Mouse (Mus musculus): ENCODE measurements around the gene Trim45. TPM values are rescaled to one million over a fixed set of nuclear protein-coding genes. Genes with fewer than 3 reads are reported as not detected.

Trim45 gene
- total and polyA plus RNA-seq, 3 experiments, result 2.1 to 4.4 (median 2.7) TPM

- no peak for DNase-seq (ENCODE audit: extremely low read depth)
- peaks cover 10 to 28% of the 10 kb centered on the region in 2 experiments for H3K4me1 ChIP-seq (ENCODE audit: control insufficient read depth in 1 of 2, insufficient read depth in 2 of 2)
- H3K4me2 ChIP-seq (ENCODE audit: insufficient read depth, low read depth, poor library complexity, severe bottlenecking), result no peak overlapping the region
- in situ Hi-C loops (cut with MboI; ENCODE audit: low pct_ligation_motif_present, low pct_unique_long_range_greater_than_20kb, low sequenced_read_pairs) (loop anchor here (10.0 to 25.0 kb wide), 2 partner anchors 146 to 214 kb away; no protein-coding TSS in a partner anchor), dilution Hi-C loops (cut with MboI; ENCODE audit: extremely low pct_ligation_motif_present, extremely low pct_unique_long_range_greater_than_20kb, low sequenced_read_pairs) (no loop called here)
- H3K27me3 ChIP-seq (replicated peaks), result no peaks in the 10 kb centered on the region
- no peak overlapping the region for H3K27ac ChIP-seq (ENCODE audit: insufficient read depth, low read depth)
- no peaks in the 10 kb centered on the region for H3K36me3 ChIP-seq (replicated peaks in 1 of 2; ENCODE audit: control insufficient read depth in 1 of 2, insufficient read depth in 1 of 2, low read length in 1 of 2)
- no peak for TF ChIP-seq NRF1 (IDR thresholded peaks at IDR 0.05; ENCODE audit: low read depth, low read length)
- H3K9me3 ChIP-seq (replicated peaks; ENCODE audit: low read length), result no peaks in the 10 kb centered on the region
- H3K79me2 ChIP-seq (replicated peaks; ENCODE audit: control insufficient read depth, extremely low read depth, insufficient read depth, poor library complexity, severe bottlenecking), result no peaks in the 10 kb centered on the region
- no peak overlapping the region for H3K9ac ChIP-seq (ENCODE audit: insufficient read depth, low read depth)
- no peak overlapping the region for H3K4me3 ChIP-seq (replicated peaks in 1 of 3; ENCODE audit: low read depth in 2 of 3, low read length in 2 of 3, poor library complexity in 1 of 3)
Measured at GRCm38 (mm10) chr3:100908594-100908993, 13.4 kb upstream of the Trim45 start.

- Histone ChIP-seq H3K4me2 (ENCODE audit: insufficient read depth, low read depth, poor library complexity, severe bottlenecking) (no peak overlapping the region), H3K9me3 (replicated peaks; ENCODE audit: low read length) (no peaks in the 10 kb centered on the region), H3K27me3 (replicated peaks) (no peaks in the 10 kb centered on the region), H3K36me3 (replicated peaks in 1 of 2; ENCODE audit: control insufficient read depth in 1 of 2, insufficient read depth in 1 of 2, low read length in 1 of 2) (no peaks in the 10 kb centered on the region), H3K79me2 (replicated peaks; ENCODE audit: control insufficient read depth, extremely low read depth, insufficient read depth, poor library complexity, severe bottlenecking) (no peaks in the 10 kb centered on the region), H3K9ac (ENCODE audit: insufficient read depth, low read depth) (no peak overlapping the region), H3K27ac (ENCODE audit: insufficient read depth, low read depth) (no peak overlapping the region), H3K4me1 (ENCODE audit: control insufficient read depth in 1 of 2, insufficient read depth in 2 of 2) (peaks cover 10 to 21% of the 10 kb centered on the region in 2 experiments), H3K4me3 (replicated peaks in 1 of 3; ENCODE audit: low read depth in 2 of 3, low read length in 2 of 3, poor library complexity in 1 of 3) (no peak overlapping the region)
- in situ Hi-C loops (cut with MboI; ENCODE audit: low pct_ligation_motif_present, low pct_unique_long_range_greater_than_20kb, low sequenced_read_pairs) (loop anchor here (25.0 kb wide), 1 partner anchor 148 kb away; no protein-coding TSS in a partner anchor), dilution Hi-C loops (cut with MboI; ENCODE audit: extremely low pct_ligation_motif_present, extremely low pct_unique_long_range_greater_than_20kb, low sequenced_read_pairs) (no loop called here)
- TF ChIP-seq MAFK (IDR thresholded peaks at IDR 0.05; ENCODE audit: insufficient replicate concordance, low read length) (no peak), RAD21 (IDR thresholded peaks at IDR 0.05; ENCODE audit: low read depth, low read length) (no peak), KAT2A (IDR thresholded peaks at IDR 0.05; ENCODE audit: insufficient replicate concordance, low read length) (no peak), USF2 (conservative IDR thresholded peaks at IDR 0.05; ENCODE audit: low read depth, low read length) (no peak), UBTF (IDR thresholded peaks at IDR 0.05; ENCODE audit: low read depth, low read length) (no peak), CTCF (conservative IDR thresholded peaks at IDR 0.05 in 1 of 2, IDR thresholded peaks at IDR 0.05 in 1 of 2; ENCODE audit: low read depth in 2 of 2, low read length in 2 of 2) (no peak), MAX (IDR thresholded peaks at IDR 0.05; ENCODE audit: low read length) (no peak), CHD2 (IDR thresholded peaks at IDR 0.05; ENCODE audit: low read length) (no peak), IRF4 (IDR thresholded peaks at IDR 0.05; ENCODE audit: low read depth, low read length) (no peak)
- no peak for DNase-seq (ENCODE audit: extremely low read depth)
Measured at GRCm38 (mm10) chr3:100910621-100911020, 11.4 kb upstream of the Trim45 start.

- Histone ChIP-seq H3K79me2 (replicated peaks; ENCODE audit: control insufficient read depth, extremely low read depth, insufficient read depth, poor library complexity, severe bottlenecking) (no peaks in the 10 kb centered on the region), H3K27ac (ENCODE audit: insufficient read depth, low read depth) (no peak overlapping the region), H3K4me2 (ENCODE audit: insufficient read depth, low read depth, poor library complexity, severe bottlenecking) (no peak overlapping the region), H3K9me3 (replicated peaks; ENCODE audit: low read length) (no peaks in the 10 kb centered on the region), H3K4me3 (replicated peaks in 1 of 3; ENCODE audit: low read depth in 2 of 3, low read length in 2 of 3, poor library complexity in 1 of 3) (no peak overlapping the region), H3K9ac (ENCODE audit: insufficient read depth, low read depth) (no peak overlapping the region), H3K36me3 (replicated peaks in 1 of 2; ENCODE audit: control insufficient read depth in 1 of 2, insufficient read depth in 1 of 2, low read length in 1 of 2) (no peaks in the 10 kb centered on the region), H3K4me1 (ENCODE audit: control insufficient read depth in 1 of 2, insufficient read depth in 2 of 2) (peaks cover 10 to 17% of the 10 kb centered on the region in 2 experiments), H3K27me3 (replicated peaks) (no peaks in the 10 kb centered on the region)
- in situ Hi-C loops (cut with MboI; ENCODE audit: low pct_ligation_motif_present, low pct_unique_long_range_greater_than_20kb, low sequenced_read_pairs), result loop anchor here (25.0 kb wide), 1 partner anchor 149 kb away; no protein-coding TSS in a partner anchor
- no peak for TF ChIP-seq NELFE (IDR thresholded peaks at IDR 0.05; ENCODE audit: low read depth, low read length)
- TF ChIP-seq USF2 (conservative IDR thresholded peaks at IDR 0.05; ENCODE audit: low read depth, low read length), result no peak
- no peak for TF ChIP-seq POLR2A (IDR thresholded peaks at IDR 0.05; ENCODE audit: low read depth, low read length)
- no peak for TF ChIP-seq MAFK (IDR thresholded peaks at IDR 0.05; ENCODE audit: insufficient replicate concordance, low read length)
- no peak for TF ChIP-seq KAT2A (IDR thresholded peaks at IDR 0.05; ENCODE audit: insufficient replicate concordance, low read length)
- TF ChIP-seq TBP (conservative IDR thresholded peaks at IDR 0.05; ENCODE audit: low read depth, low read length), result no peak
- TF ChIP-seq JUND (conservative IDR thresholded peaks at IDR 0.05; ENCODE audit: low read depth, low read length), result no peak
- dilution Hi-C loops (cut with MboI; ENCODE audit: extremely low pct_ligation_motif_present, extremely low pct_unique_long_range_greater_than_20kb, low sequenced_read_pairs), result no loop called here
- no peak for DNase-seq (ENCODE audit: extremely low read depth)
Measured at GRCm38 (mm10) chr3:100911026-100911425, 11.0 kb upstream of the Trim45 start.
